27 mouse cellular contexts compared by ENCODE assay signal in the genomic region with DNA sequence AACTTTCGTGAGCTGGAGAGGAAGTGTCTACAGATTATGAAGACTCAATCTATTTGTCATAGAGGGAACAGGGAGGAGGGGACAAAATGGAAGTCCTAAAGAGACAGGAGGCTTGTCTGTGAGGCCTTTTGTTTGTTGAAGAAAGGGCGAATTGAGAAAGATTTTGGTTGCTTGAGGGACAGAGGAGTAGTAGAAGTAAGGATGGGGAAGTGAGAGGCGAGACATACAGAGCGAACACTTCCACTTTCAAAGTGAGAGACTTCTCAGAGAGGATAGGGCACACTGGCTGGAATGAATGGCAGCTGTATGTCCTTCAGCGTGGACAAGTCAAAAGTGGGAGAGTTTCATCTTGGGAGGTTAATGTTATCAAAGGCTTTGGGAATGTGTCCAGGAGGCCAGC.
A peak's percentile ranks its signal among the peaks of the same experiment; 100 is the strongest.
DNase-seq lines count a peak whose midpoint lies in the region; ATAC-seq and TF ChIP-seq lines count a peak whose summit lies in the region.
"Had no signal": no experiment of that assay in that cellular context is flagged by ENCODE, and none has a peak within 500 bp of the region (broad histone marks: within the 10 kb centered on the region; RNA-seq: fewer than 3 reads in every experiment).

No protein-coding gene starts in this region.

- DNase-seq in A20 (ENCODE audit: low read depth, low spot score) (peak; percentile 78), CH12.LX (ENCODE audit: extremely low read depth) (peak; percentile 60)
- DNase-seq in spleen, adult 18-20 months, result no peak
- DNase-seq: adrenal gland, adult 2 months; adrenal gland, postnatal 14 days; cerebellum, adult 18-20 months; cerebellum, adult 9-10 months; gastrocnemius, postnatal 10 days; gastrocnemius, postnatal 36 days; heart, adult 11 months; heart, postnatal 10 days; heart, postnatal 36 days had no signal

- no peak for TF ChIP-seq POLR2A in CH12.LX (IDR thresholded peaks at IDR 0.05; ENCODE audit: low read depth, low read length)

- no peak overlapping the region for H3K4me3 ChIP-seq in CH12.LX (replicated peaks in 1 of 3; ENCODE audit: low read depth in 2 of 3, low read length in 2 of 3, poor library complexity in 1 of 3)
- H3K4me3 ChIP-seq in intestine, embryonic 16.5 days (ENCODE audit: low read length), result no peak overlapping the region
- no peak overlapping the region for H3K4me3 ChIP-seq in heart, embryonic 12.5 days
- H3K4me3 ChIP-seq: embryonic facial prominence, embryonic 13.5 days; erythroblast, embryonic 14.5 days; forebrain, embryonic 12.5 days; forebrain, embryonic 15.5 days; heart, embryonic 15.5 days; hindbrain, embryonic 10.5 days; hindbrain, embryonic 13.5 days had no signal

- peak; percentile 69 for ATAC-seq in common myeloid progenitor, adult 5-6 weeks (replicated peaks; ENCODE audit: low read depth, poor library complexity, severe bottlenecking)
- ATAC-seq in megakaryocyte progenitor cell, adult 5-6 weeks (replicated peaks; ENCODE audit: poor library complexity), result peak; percentile 86
- ATAC-seq in frontal cortex, adult (ENCODE audit: low TSS enrichment), result no peak
- ATAC-seq in intestine, embryonic 16.5 days, result no peak
- ATAC-seq in heart, embryonic 12.5 days (ENCODE audit: insufficient number of reproducible peaks, low FRiP score), result no peak
- ATAC-seq: forebrain, embryonic 15.5 days; hindbrain, embryonic 16.5 days had no signal

- peaks cover 9 to 17% of the 10 kb centered on the region in 2 experiments for H3K4me1 ChIP-seq in CH12.LX (ENCODE audit: control insufficient read depth in 1 of 2, insufficient read depth in 2 of 2)
- H3K4me1 ChIP-seq in intestine, embryonic 16.5 days (ENCODE audit: control insufficient read depth, insufficient read depth, low read length), result no peaks in the 10 kb centered on the region
- no peaks in the 10 kb centered on the region for H3K4me1 ChIP-seq in heart, embryonic 12.5 days (replicated peaks)
- H3K4me1 ChIP-seq: embryonic facial prominence, embryonic 13.5 days; forebrain, embryonic 12.5 days; forebrain, embryonic 15.5 days; heart, embryonic 15.5 days; hindbrain, embryonic 10.5 days; hindbrain, embryonic 13.5 days had no signal

- H3K79me2 ChIP-seq in CH12.LX (replicated peaks; ENCODE audit: control insufficient read depth, extremely low read depth, insufficient read depth, poor library complexity, severe bottlenecking), result no peaks in the 10 kb centered on the region

- 90% methylated on average over 5 of the region's 5 CpGs for WGBS in intestine, embryonic 16.5 days
- WGBS in heart, embryonic 12.5 days, result 79% methylated on average over 5 of the region's 5 CpGs

- no peaks in the 10 kb centered on the region for H3K27me3 ChIP-seq in CH12.LX (replicated peaks)
- H3K27me3 ChIP-seq in intestine, embryonic 16.5 days (replicated peaks; ENCODE audit: control insufficient read depth, insufficient read depth, low read length), result no peaks in the 10 kb centered on the region
- no peaks in the 10 kb centered on the region for H3K27me3 ChIP-seq in heart, embryonic 12.5 days (replicated peaks)
- H3K27me3 ChIP-seq: embryonic facial prominence, embryonic 13.5 days; forebrain, embryonic 12.5 days; forebrain, embryonic 15.5 days; heart, embryonic 15.5 days; hindbrain, embryonic 13.5 days had no signal

- in situ Hi-C loops in CH12.LX (cut with MboI; ENCODE audit: low pct_ligation_motif_present, low pct_unique_long_range_greater_than_20kb, low sequenced_read_pairs), result loop anchor here (25.0 kb wide), 1 partner anchor 1223 kb away; no protein-coding TSS in a partner anchor

- no peak for TF ChIP-seq RAD21 in CH12.LX (IDR thresholded peaks at IDR 0.05; ENCODE audit: low read depth, low read length)

- TF ChIP-seq EP300 in CH12.LX (IDR thresholded peaks at IDR 0.05; ENCODE audit: low read length), result peak; percentile 88

- peak overlapping the region; percentile 58 for H3K4me2 ChIP-seq in CH12.LX (ENCODE audit: insufficient read depth, low read depth, poor library complexity, severe bottlenecking)
- H3K4me2 ChIP-seq in intestine, embryonic 16.5 days (ENCODE audit: low read depth, low read length), result no peak overlapping the region
- no peak overlapping the region for H3K4me2 ChIP-seq in heart, embryonic 12.5 days
- H3K4me2 ChIP-seq: embryonic facial prominence, embryonic 13.5 days; forebrain, embryonic 12.5 days; forebrain, embryonic 15.5 days; heart, embryonic 11.5 days; heart, embryonic 15.5 days; hindbrain, embryonic 13.5 days had no signal

- no peak overlapping the region for H3K27ac ChIP-seq in CH12.LX (ENCODE audit: insufficient read depth, low read depth)
- no peak overlapping the region for H3K27ac ChIP-seq in intestine, embryonic 16.5 days (ENCODE audit: low read length)
- H3K27ac ChIP-seq in heart, embryonic 12.5 days (ENCODE audit: poor library complexity, severe bottlenecking), result no peak overlapping the region
- H3K27ac ChIP-seq: embryonic facial prominence, embryonic 13.5 days; forebrain, embryonic 12.5 days; forebrain, embryonic 15.5 days; heart, embryonic 15.5 days; hindbrain, embryonic 10.5 days; hindbrain, embryonic 13.5 days had no signal

- H3K9me3 ChIP-seq in CH12.LX (replicated peaks; ENCODE audit: low read length), result no peaks in the 10 kb centered on the region
- H3K9me3 ChIP-seq in intestine, embryonic 16.5 days (ENCODE audit: control insufficient read depth, low read length), result no peaks in the 10 kb centered on the region
- H3K9me3 ChIP-seq in heart, embryonic 12.5 days (replicated peaks), result no peaks in the 10 kb centered on the region
- H3K9me3 ChIP-seq: embryonic facial prominence, embryonic 13.5 days; forebrain, embryonic 12.5 days; forebrain, embryonic 15.5 days; G1E; heart, embryonic 15.5 days; hindbrain, embryonic 10.5 days; hindbrain, embryonic 13.5 days had no signal

- dilution Hi-C loops in CH12.LX (cut with MboI; ENCODE audit: extremely low pct_ligation_motif_present, extremely low pct_unique_long_range_greater_than_20kb, low sequenced_read_pairs), result no loop called here

- H3K36me3 ChIP-seq in CH12.LX (replicated peaks in 1 of 2; ENCODE audit: control insufficient read depth in 1 of 2, insufficient read depth in 1 of 2, low read length in 1 of 2), result no peaks in the 10 kb centered on the region
- no peaks in the 10 kb centered on the region for H3K36me3 ChIP-seq in intestine, embryonic 16.5 days (ENCODE audit: control insufficient read depth, insufficient read depth, low read length)
- no peaks in the 10 kb centered on the region for H3K36me3 ChIP-seq in heart, embryonic 12.5 days
- H3K36me3 ChIP-seq: embryonic facial prominence, embryonic 13.5 days; forebrain, embryonic 12.5 days; forebrain, embryonic 15.5 days; G1E; heart, embryonic 15.5 days; hindbrain, embryonic 10.5 days; hindbrain, embryonic 13.5 days had no signal

- peak overlapping the region; percentile 12 for H3K9ac ChIP-seq in CH12.LX (ENCODE audit: insufficient read depth, low read depth)
- H3K9ac ChIP-seq in intestine, embryonic 16.5 days (ENCODE audit: low read depth, low read length), result no peak overlapping the region
- no peak overlapping the region for H3K9ac ChIP-seq in heart, embryonic 12.5 days
- H3K9ac ChIP-seq: embryonic facial prominence, embryonic 13.5 days; forebrain, embryonic 12.5 days; forebrain, embryonic 15.5 days; heart, embryonic 15.5 days; hindbrain, embryonic 13.5 days had no signal

- no peak for TF ChIP-seq CTCF in CH12.LX (conservative IDR thresholded peaks at IDR 0.05 in 1 of 2, IDR thresholded peaks at IDR 0.05 in 1 of 2; ENCODE audit: low read depth in 2 of 2, low read length in 2 of 2)

TF ChIP-seq in CH12.LX, 34 proteins besides CTCF, POLR2A, EP300 and RAD21:
- TF ChIP-seq MXI1 (IDR thresholded peaks at IDR 0.05; ENCODE audit: low read depth, low read length) (peak; percentile 68; the same call in 1 of the 2 replicates), TBP (conservative IDR thresholded peaks at IDR 0.05; ENCODE audit: low read depth, low read length) (0 out of 2 replicates have a peak, but pooled peaks have one; percentile 50), TCF12 (IDR thresholded peaks at IDR 0.05; ENCODE audit: low read depth, low read length) (peak; percentile 25; the same call in 1 of the 2 replicates), IRF4 (IDR thresholded peaks at IDR 0.05; ENCODE audit: low read depth, low read length) (peak; percentile 90), KAT2A (IDR thresholded peaks at IDR 0.05; ENCODE audit: insufficient replicate concordance, low read length) (no peak), JUN (IDR thresholded peaks at IDR 0.05; ENCODE audit: insufficient read depth, low read depth, low read length) (peak; percentile 10; the same call in 1 of the 2 replicates), SMC3 (IDR thresholded peaks at IDR 0.05; ENCODE audit: low read depth, low read length) (no peak), NRF1 (IDR thresholded peaks at IDR 0.05; ENCODE audit: low read depth, low read length) (no peak), ETS1 (conservative IDR thresholded peaks at IDR 0.05; ENCODE audit: low read depth, low read length) (no peak), CHD1 (IDR thresholded peaks at IDR 0.05; ENCODE audit: low read depth, low read length) (no peak), ZMIZ1 (IDR thresholded peaks at IDR 0.05; ENCODE audit: low read depth, low read length) (no peak), JUND (conservative IDR thresholded peaks at IDR 0.05; ENCODE audit: low read depth, low read length) (0 out of 2 replicates have a peak, but pooled peaks have one; percentile 51), MAFK (IDR thresholded peaks at IDR 0.05; ENCODE audit: insufficient replicate concordance, low read length) (no peak), SIN3A (IDR thresholded peaks at IDR 0.05; ENCODE audit: low read length) (no peak), ZKSCAN1 (IDR thresholded peaks at IDR 0.05; ENCODE audit: borderline replicate concordance, low read depth, low read length) (no peak), USF2 (conservative IDR thresholded peaks at IDR 0.05; ENCODE audit: low read depth, low read length) (0 out of 2 replicates have a peak, but pooled peaks have one; percentile 15), MAX (IDR thresholded peaks at IDR 0.05; ENCODE audit: low read length) (0 out of 2 replicates have a peak, but pooled peaks have one; percentile 40), MEF2A (IDR thresholded peaks at IDR 0.05; ENCODE audit: borderline replicate concordance, low read depth, low read length) (0 out of 2 replicates have a peak, but pooled peaks have one; percentile 29), RCOR1 (conservative IDR thresholded peaks at IDR 0.05; ENCODE audit: low read depth, low read length) (no peak), ELF1 (IDR thresholded peaks at IDR 0.05; ENCODE audit: low read depth, low read length) (peak; percentile 47; the same call in 1 of the 2 replicates), CHD2 (IDR thresholded peaks at IDR 0.05; ENCODE audit: low read length) (peak; percentile 44; the same call in 1 of the 2 replicates)

Comparison
In these comparisons a context has a peak if more than half of its experiments do, and no peak if none do; other contexts are left out.
1. DNase-seq: peak in A20 (single experiment) and CH12.LX (single experiment); none in spleen, adult 18-20 months (0 of 2).
2. ATAC-seq: peak in common myeloid progenitor, adult 5-6 weeks (single experiment) and megakaryocyte progenitor cell, adult 5-6 weeks (single experiment); none in frontal cortex, adult (single experiment), intestine, embryonic 16.5 days (single experiment) and heart, embryonic 12.5 days (single experiment).